Mouse (Mus musculus) olfactory bulb, adult 2 months (tissue): ENCODE measurements around the gene Itpkc.

ENCODE experiments used
- CTCF ChIP-seq: fragments of 200-500 bp; IDR thresholded peaks from 2 replicates; pipeline ENCODE4 v1.5.1; 2012; ENCODE audit warnings: low read depth, mild to moderate bottlenecking, low read length, moderate library complexity; ENCODE audit not compliant: insufficient read depth
- POLR2A ChIP-seq: fragments of 200-500 bp; IDR thresholded peaks from 2 replicates; pipeline ENCODE4 v1.6.1; 2012; ENCODE audit warnings: mild to moderate bottlenecking, low read depth, low read length, moderate library complexity; ENCODE audit not compliant: insufficient read depth

DNA sequence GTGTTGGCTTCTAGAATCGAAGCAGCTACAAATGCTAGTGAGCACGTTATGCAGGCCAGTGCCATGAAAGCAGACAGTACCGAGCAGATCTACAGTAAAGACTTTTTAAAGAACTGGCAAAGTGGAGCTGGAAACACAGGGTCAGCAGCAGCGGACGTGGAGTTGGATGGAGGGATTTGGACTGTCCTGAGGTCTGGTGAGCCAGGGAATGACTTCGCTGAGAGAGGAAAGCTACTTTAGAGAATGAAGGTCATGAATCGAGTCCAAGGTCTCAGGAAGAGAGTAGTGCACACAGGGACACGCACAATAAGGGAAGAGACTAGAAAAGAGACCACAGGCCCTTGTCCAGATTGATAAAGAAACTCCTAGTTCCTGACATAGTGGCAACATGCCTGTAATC, 30.8 kb downstream of the Itpkc start:
- TF ChIP-seq POLR2A (no peak), CTCF (no peak)
